Mouse (Mus musculus) lung, postnatal 0 days (tissue): ENCODE data around the gene Map2k1.

Experiments
- CTCF ChIP-seq: IDR thresholded peaks from 2 replicates; pipeline ENCODE4 v1.5.1; 2016; ENCODE audit warnings: antibody characterized with exemption, mild to moderate bottlenecking
- EP300 ChIP-seq: IDR thresholded peaks from 2 replicates; pipeline ENCODE4 v1.6.1; 2016; ENCODE audit warnings: antibody characterized with exemption, mild to moderate bottlenecking, control low read depth

DNA sequence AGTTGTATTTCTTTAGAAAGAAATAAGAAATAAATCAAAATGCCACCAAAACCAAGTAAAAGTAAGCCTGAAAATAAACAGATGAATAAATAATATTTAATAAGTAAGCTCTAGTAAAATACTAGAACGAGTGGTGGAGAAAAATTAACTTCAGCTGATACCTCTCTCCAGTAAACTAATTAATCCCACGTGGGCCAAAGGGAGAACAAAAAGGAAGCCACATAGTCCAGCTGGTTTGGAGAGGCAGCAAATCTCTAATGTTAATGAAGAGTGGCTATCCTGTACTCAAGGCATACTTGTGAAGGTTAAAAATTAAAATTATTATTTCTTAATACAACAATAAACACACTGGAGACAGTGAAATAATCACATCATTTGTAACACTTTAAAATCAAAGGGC lies 13.3 kb downstream of the Map2k1 start:
- no peak for TF ChIP-seq CTCF
- no peak for TF ChIP-seq EP300
